Comparison of ENCODE assay signal across 19 mouse cellular contexts in the genomic region with DNA sequence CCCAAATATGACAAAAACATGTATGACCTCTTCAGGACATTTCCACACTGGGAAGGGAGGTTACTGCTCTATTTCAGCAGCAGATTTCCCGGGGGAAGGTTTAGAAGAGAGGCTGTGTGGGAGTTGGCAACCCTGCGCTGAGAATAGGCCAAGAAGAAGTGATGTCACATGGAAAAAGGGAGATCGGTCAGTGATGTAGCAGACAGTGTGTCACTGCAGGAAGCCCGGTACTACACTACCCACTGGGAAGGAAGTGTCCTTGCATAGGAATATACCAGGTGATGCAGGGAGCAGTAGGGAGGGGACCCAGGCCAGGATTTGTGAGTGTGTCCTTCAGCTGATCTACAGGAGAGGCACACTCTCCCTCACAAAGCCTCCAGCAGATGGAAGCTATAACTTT. TPM values are rescaled to one million over a fixed set of nuclear protein-coding genes. Genes with fewer than 3 reads are reported as not detected.
A peak's percentile ranks its signal among the peaks of the same experiment; 100 is the strongest.
DNase-seq lines count a peak whose midpoint lies in the region; ATAC-seq lines count a peak whose summit lies in the region.
"Not testable (repeated sequence)": the region's sequence is repeated elsewhere in the genome, so short reads cannot be mapped to it uniquely, and the experiment has no call there.
"Had no signal": no experiment of that assay in that cellular context is flagged by ENCODE, and none has a peak within 500 bp of the region (broad histone marks: within the 10 kb centered on the region; RNA-seq: fewer than 3 reads in every experiment).

No protein-coding gene starts in this region.

- ATAC-seq in frontal cortex, adult (ENCODE audit: low TSS enrichment), result peak; percentile 91

- intact Hi-C loops in heart, postnatal 10 days (cut with DNase I); left cerebral cortex, postnatal 25 days (cut with DNase I): not testable (repeated sequence)

- DNase-seq in adrenal gland, postnatal 10 days, result peak; percentile 11
- DNase-seq in gastrocnemius, adult 18-20 months (ENCODE audit: low spot score), result peak; percentile 25
- peak; percentile 23 for DNase-seq in gastrocnemius, postnatal 25 days
- DNase-seq in heart, postnatal 10 days, result peak; percentile 11 to 17
- DNase-seq in left cerebral cortex, postnatal 25 days (ENCODE audit: low spot score in 2 of 2), result peak; percentile 2 to 32
- DNase-seq in right cerebral cortex, adult 18-20 months, result peak; percentile 11
- DNase-seq in telencephalon, adult 2 months (ENCODE audit: low read depth, low spot score), result peak; percentile 19

RNA-seq across cellular contexts. Expression of a gene that starts 4.2 kb away (rescaled TPM):
- total RNA-seq in adrenal gland, postnatal 10 days (2021), result not detected
- not detected for total RNA-seq in gastrocnemius, adult 18-20 months (2021)
- total RNA-seq in gastrocnemius, postnatal 25 days (2021), result not detected
- not detected for total RNA-seq in heart, postnatal 10 days (2021)
- not detected for total RNA-seq in left cerebral cortex, postnatal 25 days (2021)
- total RNA-seq: adrenal gland, adult 2 months; adrenal gland, postnatal 36 days; CH12.LX; common myeloid progenitor, adult 5-6 weeks; forebrain, postnatal 0 days; G1E; gastrocnemius, postnatal 10 days; granulocyte monocyte progenitor cell, adult 5-6 weeks; heart, adult 2 months; heart, postnatal 36 days; hindbrain, postnatal 0 days had no signal

RNA-seq across cellular contexts. Expression of a gene that starts 9.5 kb away (rescaled TPM):
- not detected for total RNA-seq in adrenal gland, postnatal 10 days (2021)
- not detected for total RNA-seq in gastrocnemius, adult 18-20 months (2021)
- not detected for total RNA-seq in gastrocnemius, postnatal 25 days (2021)
- not detected for total RNA-seq in heart, postnatal 10 days (2021)
- total RNA-seq in left cerebral cortex, postnatal 25 days (2021), result not detected
- total RNA-seq: adrenal gland, adult 2 months; adrenal gland, postnatal 36 days; CH12.LX; common myeloid progenitor, adult 5-6 weeks; forebrain, postnatal 0 days; G1E; gastrocnemius, postnatal 10 days; granulocyte monocyte progenitor cell, adult 5-6 weeks; heart, adult 2 months; heart, postnatal 36 days; hindbrain, postnatal 0 days had no signal

RNA-seq across cellular contexts. Expression of a gene that starts 20.9 kb away (rescaled TPM):
- not detected for total RNA-seq in adrenal gland, postnatal 10 days (2021)
- not detected for total RNA-seq in gastrocnemius, adult 18-20 months (2021)
- not detected for total RNA-seq in gastrocnemius, postnatal 25 days (2021)
- not detected for total RNA-seq in heart, postnatal 10 days (2021)
- not detected for total RNA-seq in left cerebral cortex, postnatal 25 days (2021)
- total RNA-seq: adrenal gland, adult 2 months; adrenal gland, postnatal 36 days; CH12.LX; common myeloid progenitor, adult 5-6 weeks; forebrain, postnatal 0 days; G1E; gastrocnemius, postnatal 10 days; granulocyte monocyte progenitor cell, adult 5-6 weeks; heart, adult 2 months; heart, postnatal 36 days; hindbrain, postnatal 0 days had no signal

RNA-seq across cellular contexts. Expression of a gene that starts 35.6 kb away (rescaled TPM):
- not detected for total RNA-seq in adrenal gland, postnatal 10 days (2021)
- not detected for total RNA-seq in gastrocnemius, adult 18-20 months (2021)
- total RNA-seq in gastrocnemius, postnatal 25 days (2021), result not detected
- total RNA-seq in heart, postnatal 10 days (2021), result not detected
- not detected for total RNA-seq in left cerebral cortex, postnatal 25 days (2021)
- total RNA-seq: adrenal gland, adult 2 months; adrenal gland, postnatal 36 days; CH12.LX; common myeloid progenitor, adult 5-6 weeks; forebrain, postnatal 0 days; G1E; gastrocnemius, postnatal 10 days; granulocyte monocyte progenitor cell, adult 5-6 weeks; heart, adult 2 months; heart, postnatal 36 days; hindbrain, postnatal 0 days had no signal

RNA-seq across cellular contexts. Expression of a gene that starts 46.5 kb away (rescaled TPM):
- total RNA-seq in adrenal gland, postnatal 10 days (2021), result not detected
- not detected for total RNA-seq in gastrocnemius, adult 18-20 months (2021)
- not detected for total RNA-seq in gastrocnemius, postnatal 25 days (2021)
- total RNA-seq in heart, postnatal 10 days (2021), result not detected
- total RNA-seq in left cerebral cortex, postnatal 25 days (2021), result not detected
- total RNA-seq: adrenal gland, adult 2 months; adrenal gland, postnatal 36 days; CH12.LX; common myeloid progenitor, adult 5-6 weeks; forebrain, postnatal 0 days; gastrocnemius, postnatal 10 days; granulocyte monocyte progenitor cell, adult 5-6 weeks; heart, adult 2 months; heart, postnatal 36 days; hindbrain, postnatal 0 days had no signal

Comparison
In these comparisons a context has a peak if more than half of its experiments do, and no peak if none do; other contexts are left out.
1. Peak in every context shown above with its lines: DNase-seq and ATAC-seq.